Mouse (Mus musculus): ENCODE measurements around the gene BC025920.

BC025920 gene

GRCm38 (mm10) chr10:81574081-81575056, 31.7 kb upstream of the BC025920 start, which contains the start of gene Tle2:
Gene Tle2 (plus strand): TSS chr10:81574561.
- DNase-seq (ENCODE audit: low spot score in 2 of 2): no peak

GRCm38 (mm10) chr10:81575208-81575631, 30.9 kb upstream of the BC025920 start:
- DNase-seq (ENCODE audit: low spot score in 2 of 2): peak in 1 of 2 experiments; percentile 40

GRCm38 (mm10) chr10:81575695-81576094, 30.4 kb upstream of the BC025920 start:
- peak in 1 of 2 experiments; percentile 23 for DNase-seq (ENCODE audit: low spot score in 2 of 2)

- DNase-seq (ENCODE audit: low spot score in 2 of 2): no peak
Observed at GRCm38 (mm10) chr10:81579967-81580366, 26.1 kb upstream of the BC025920 start.

GRCm38 (mm10) chr10:81580441-81581070, 25.5 kb upstream of the BC025920 start:
- no peak for DNase-seq (ENCODE audit: low spot score in 2 of 2)

DNA sequence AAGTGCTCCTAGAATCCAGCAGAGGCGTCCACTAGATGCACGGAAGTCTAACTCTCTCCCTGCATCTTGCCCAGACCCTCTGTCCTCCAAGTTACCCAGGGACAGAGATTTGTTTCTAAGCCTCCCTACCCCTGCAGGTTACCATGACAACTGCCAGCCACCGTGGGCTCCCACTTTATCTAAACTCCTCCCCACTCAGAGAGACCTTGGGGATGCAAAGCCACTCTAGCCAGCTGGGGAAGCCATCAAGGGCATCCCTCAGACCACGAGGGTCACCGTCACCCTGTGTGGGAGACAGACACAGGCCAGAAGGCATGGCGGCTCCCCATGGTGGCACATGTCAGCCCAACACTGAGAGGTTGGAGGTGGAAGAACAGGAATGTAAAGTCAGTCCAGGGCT, 22.7 kb upstream of the BC025920 start:
- no peak for DNase-seq (ENCODE audit: low spot score in 2 of 2)

- no peak for DNase-seq (ENCODE audit: low spot score in 2 of 2)
Observed at GRCm38 (mm10) chr10:81588739-81589138, 17.3 kb upstream of the BC025920 start.

- DNase-seq (ENCODE audit: low spot score in 2 of 2): no peak
Observed at GRCm38 (mm10) chr10:81591846-81592245, 14.2 kb upstream of the BC025920 start.

DNA sequence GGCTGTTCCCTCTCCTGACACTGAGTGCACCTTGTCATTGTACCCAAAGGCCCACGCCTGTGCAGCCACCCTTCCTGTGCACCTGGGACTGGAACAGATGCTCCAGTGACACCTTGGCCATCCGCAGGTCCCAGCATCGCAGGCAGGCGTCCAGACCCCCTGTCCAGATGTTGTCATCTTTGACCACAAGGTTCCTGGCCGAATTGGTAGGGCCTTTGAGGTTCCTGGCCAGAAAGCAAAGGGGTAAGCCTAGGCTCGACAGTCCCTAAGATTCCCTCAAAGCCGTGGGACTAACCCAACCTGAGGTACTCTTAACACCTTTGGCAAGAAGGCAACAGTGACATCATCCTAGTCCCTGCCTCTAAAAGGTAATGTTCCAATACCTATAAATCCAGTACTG, 13.4 kb upstream of the BC025920 start:
- DNase-seq (ENCODE audit: low spot score in 2 of 2): no peak

DNA sequence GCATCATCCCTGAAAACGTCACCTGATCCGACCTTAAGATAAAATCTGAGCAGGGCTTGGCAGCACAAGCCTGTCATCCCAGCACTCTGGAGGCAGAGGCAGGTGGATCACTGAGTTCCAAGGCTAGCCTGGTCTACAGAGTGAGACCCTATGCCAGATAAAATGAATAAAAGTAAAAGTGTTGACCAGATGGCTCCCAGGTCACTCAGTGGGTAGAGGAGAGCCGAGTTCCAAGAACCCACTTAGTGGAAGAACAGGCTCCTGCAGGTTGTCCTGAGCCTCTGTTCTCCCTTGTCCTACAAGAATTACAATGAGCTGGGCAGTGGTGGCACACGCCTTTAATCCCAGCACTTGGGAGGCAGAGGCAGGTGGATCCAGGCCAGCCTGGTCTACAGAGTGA, 12.8 kb upstream of the BC025920 start:
- DNase-seq (ENCODE audit: low spot score in 2 of 2): no peak

DNA sequence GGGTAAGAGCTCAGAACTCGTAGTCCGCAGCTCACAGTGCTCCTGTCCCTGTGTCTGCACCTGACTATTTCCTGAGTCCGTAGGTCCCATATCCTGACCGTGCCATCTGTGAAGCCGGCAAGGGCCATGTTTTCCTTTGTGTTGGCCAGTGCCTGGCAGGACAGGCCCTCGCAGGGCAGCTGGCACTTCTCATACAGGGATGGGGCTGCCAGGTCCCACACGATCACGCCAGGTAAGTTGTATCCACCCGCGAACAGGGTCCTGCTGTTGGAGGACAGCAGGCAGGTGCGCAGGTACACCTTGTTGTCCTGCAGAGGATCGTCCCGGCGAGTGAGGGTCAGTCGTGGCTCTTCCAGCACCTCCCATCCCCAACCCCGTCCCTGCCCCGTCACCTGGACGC, 12.1 kb upstream of the BC025920 start:
- no peak for DNase-seq (ENCODE audit: low spot score in 2 of 2)

DNA sequence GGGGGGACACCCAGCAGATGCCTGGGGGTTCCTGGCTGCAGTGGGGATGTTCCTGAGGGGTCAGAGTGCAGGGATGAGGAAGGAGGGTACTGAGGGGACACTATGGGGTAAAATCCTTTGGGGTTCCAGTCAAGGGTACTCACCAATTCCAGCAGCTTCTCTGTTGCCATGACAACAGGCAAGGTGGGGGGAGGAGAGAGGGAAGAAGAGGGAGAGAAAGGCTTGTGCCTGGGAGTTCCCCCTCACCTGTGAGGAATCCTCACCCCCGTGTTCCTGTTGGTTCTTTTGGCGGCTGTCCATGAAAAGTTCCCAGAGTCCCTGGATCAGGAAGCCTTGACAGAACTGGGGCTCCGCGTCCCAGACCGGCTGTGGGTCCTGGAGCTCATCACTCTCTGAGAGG, 10.5 kb upstream of the BC025920 start:
- no peak for DNase-seq (ENCODE audit: low spot score in 2 of 2)

- DNase-seq (ENCODE audit: low spot score in 2 of 2): peak in 1 of 2 experiments; percentile 63
Observed at GRCm38 (mm10) chr10:81596611-81597010, 9.5 kb upstream of the BC025920 start.

- peak; percentile 54 to 63 for DNase-seq (ENCODE audit: low spot score in 2 of 2)
Observed at GRCm38 (mm10) chr10:81597137-81597950, 8.7 kb upstream of the BC025920 start.

- DNase-seq (ENCODE audit: low spot score in 2 of 2): no peak
Observed at GRCm38 (mm10) chr10:81598342-81598741, 7.7 kb upstream of the BC025920 start.

- DNase-seq (ENCODE audit: low spot score in 2 of 2): no peak
Observed at GRCm38 (mm10) chr10:81598871-81599270, 7.2 kb upstream of the BC025920 start.

GRCm38 (mm10) chr10:81599630-81600029, 6.4 kb upstream of the BC025920 start:
- no peak for DNase-seq (ENCODE audit: low spot score in 2 of 2)

DNA sequence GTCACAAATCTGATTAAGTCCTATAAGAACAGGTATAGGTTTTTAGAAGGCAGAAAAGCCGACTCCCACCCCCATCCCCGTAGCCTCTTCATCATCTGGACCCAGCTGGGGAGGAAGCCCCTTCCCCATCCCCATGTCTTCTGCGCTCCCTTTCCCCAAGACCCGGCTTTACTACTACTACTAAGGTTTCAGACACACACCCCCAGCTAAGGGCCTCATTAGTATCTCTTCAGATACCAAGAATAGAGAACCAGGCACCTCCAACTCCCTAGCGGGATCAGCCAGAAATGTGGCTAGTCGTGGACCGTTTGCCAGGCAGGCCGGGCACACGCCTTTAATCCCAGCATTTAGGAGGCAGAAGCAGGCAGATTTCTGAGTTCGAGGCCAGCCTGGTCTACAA, 6.0 kb upstream of the BC025920 start:
- no peak for DNase-seq (ENCODE audit: low spot score in 2 of 2)

DNA sequence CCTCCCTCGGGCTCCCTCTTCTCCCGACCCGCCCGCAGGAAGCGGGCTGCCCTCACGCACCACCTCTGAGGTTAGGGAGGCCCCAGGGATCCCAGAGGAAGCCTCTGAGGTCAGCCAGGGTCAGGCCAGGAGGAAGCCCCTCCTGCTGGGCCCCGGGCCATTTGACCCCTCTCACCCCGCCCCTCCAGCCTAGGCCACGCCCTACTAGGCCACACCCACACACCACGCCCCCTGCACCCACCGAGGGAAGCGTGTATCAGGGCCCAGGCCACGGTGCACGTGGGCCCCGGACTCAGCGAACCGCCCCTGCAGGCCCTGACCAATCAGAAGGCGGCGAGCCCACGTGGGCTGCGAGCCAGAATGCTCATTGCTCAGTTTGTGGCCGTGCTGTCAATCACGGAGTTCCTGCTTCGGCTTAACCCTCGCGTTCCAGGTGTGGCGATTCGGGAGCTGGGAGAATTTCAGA, 5.3 kb upstream of the BC025920 start, which contains the start of gene Tle6:
Tle6 (minus strand) TSS at position 336 of the 466 bp plus-strand sequence.
- peak; percentile 93 to 94 for DNase-seq (ENCODE audit: low spot score in 2 of 2)

- DNase-seq (ENCODE audit: low spot score in 2 of 2): no peak
Observed at GRCm38 (mm10) chr10:81601396-81601905, 4.6 kb upstream of the BC025920 start.

- peak; percentile 24 to 40 for DNase-seq (ENCODE audit: low spot score in 2 of 2)
Observed at GRCm38 (mm10) chr10:81602741-81603151, 3.3 kb upstream of the BC025920 start.
